8 mouse cellular contexts compared by ENCODE assay signal in the genomic region with DNA sequence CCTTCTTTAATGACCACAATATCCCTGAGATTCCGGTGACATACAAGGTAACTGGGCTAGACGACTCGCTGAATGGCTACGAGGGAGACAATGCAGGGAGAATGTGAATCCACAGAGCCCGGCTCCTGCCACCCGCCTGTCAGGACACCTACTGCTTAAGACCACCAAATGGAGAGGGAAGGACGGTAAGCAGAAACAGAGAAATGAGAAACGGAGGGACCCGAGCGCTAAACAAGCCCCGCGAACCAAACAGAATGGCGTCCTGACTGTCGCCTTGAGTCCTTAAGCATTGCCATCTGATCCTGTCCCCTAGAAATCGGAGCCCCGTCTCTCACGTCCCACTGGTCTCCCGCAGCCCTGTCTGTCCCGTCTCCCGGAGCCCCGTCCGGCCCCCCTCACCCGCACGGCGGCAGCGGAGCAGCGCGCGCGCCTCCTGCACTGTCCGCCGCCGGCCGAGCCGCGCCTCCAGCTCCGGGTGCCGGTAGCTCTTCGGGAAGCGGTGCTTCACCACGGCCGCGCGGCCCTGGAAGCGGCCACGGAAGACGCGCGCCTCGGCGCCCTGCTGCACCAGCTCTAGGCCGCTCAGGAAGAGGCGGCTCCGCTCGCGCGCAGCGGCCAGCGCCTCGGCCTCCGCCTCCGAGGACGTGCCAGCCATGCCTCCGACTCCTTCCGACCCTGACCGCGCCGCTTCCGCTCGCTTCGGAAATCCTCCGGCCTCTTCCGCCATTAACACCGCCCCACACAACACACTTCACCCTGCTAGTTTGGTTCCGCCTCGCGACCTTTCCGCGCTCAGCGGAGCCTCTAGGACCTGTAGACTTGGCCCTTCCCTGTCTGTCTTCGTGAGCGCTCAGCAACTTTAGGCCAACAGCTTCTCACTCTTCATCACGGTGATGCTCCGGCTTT. TPM values are rescaled to one million over a fixed set of nuclear protein-coding genes. Genes with fewer than 3 reads are reported as not detected.
DNase-seq lines count a peak whose midpoint lies in the region; ATAC-seq and TF ChIP-seq lines count a peak whose summit lies in the region.

A gene (minus strand): TSS at position 677 of the 906 bp plus-strand sequence.

- peaks cover 6% of the 10 kb centered on the region for H3K36me3 ChIP-seq in lung, embryonic 16.5 days (ENCODE audit: control insufficient read depth, insufficient read depth, low read length)
- H3K36me3 ChIP-seq in thymus, adult 2 months (ENCODE audit: control insufficient read depth, insufficient read depth, low read length) = no peaks in the 10 kb centered on the region; the same call in 1 of the 2 replicates

- H3K27ac ChIP-seq in lung, embryonic 16.5 days (ENCODE audit: low read length) = peak within 1 kb of the TSS; percentile 67
- no peak within 1 kb of the TSS for H3K27ac ChIP-seq in thymus, adult 2 months (ENCODE audit: control insufficient read depth, insufficient read depth, low read length)

- peak within 1 kb of the TSS; percentile 88 for H3K4me2 ChIP-seq in lung, embryonic 16.5 days (ENCODE audit: low read depth, low read length)

- peak within 1 kb of the TSS; percentile 71 for H3K4me3 ChIP-seq in lung, embryonic 16.5 days (ENCODE audit: low read length)
- H3K4me3 ChIP-seq in thymus, adult 2 months (ENCODE audit: control insufficient read depth, insufficient read depth, low read length) = peak within 1 kb of the TSS; percentile 71

- no peak for TF ChIP-seq POLR2A in thymus, adult 2 months (IDR thresholded peaks at IDR 0.05; ENCODE audit: control insufficient read depth, extremely low read depth, insufficient read depth, low read length, poor library complexity)

- under 1% methylated on average over 68 of the region's 84 CpGs for WGBS in lung, embryonic 16.5 days
- under 1% methylated on average over 84 of the region's 84 CpGs for WGBS in thymus, adult 2 months

- DNase-seq in MN1 (ENCODE audit: low spot score) = peak; percentile 89
- DNase-seq in cerebellum, adult 8-10 months = peak; percentile 80
- DNase-seq in forelimb bud, embryonic 11.5 days (ENCODE audit: low read depth, low spot score) = peak; percentile 54
- peak; percentile 85 for DNase-seq in heart, postnatal 4 days
- DNase-seq in layer of hippocampus, adult 8-10 months (ENCODE audit: low spot score in 2 of 2) = peak; percentile 72 to 81
- DNase-seq in ovary, adult 18-20 months (ENCODE audit: low spot score) = peak; percentile 66
- DNase-seq in thymus, adult 2 months = peak; percentile 75

- H3K27me3 ChIP-seq in lung, embryonic 16.5 days (ENCODE audit: control insufficient read depth, insufficient read depth, low read depth, low read length) = no peaks in the 10 kb centered on the region
- H3K27me3 ChIP-seq in thymus, adult 2 months (ENCODE audit: control insufficient read depth, insufficient read depth, low read length) = no peaks in the 10 kb centered on the region

- H3K9ac ChIP-seq in lung, embryonic 16.5 days (ENCODE audit: low read length) = peak within 1 kb of the TSS; percentile 80

- H3K4me1 ChIP-seq in lung, embryonic 16.5 days (replicated peaks; ENCODE audit: control insufficient read depth, insufficient read depth, low read length) = peaks cover 10% of the 10 kb centered on the region
- H3K4me1 ChIP-seq in thymus, adult 2 months (replicated peaks; ENCODE audit: control insufficient read depth, insufficient read depth, low read length) = peaks cover 9% of the 10 kb centered on the region

- TF ChIP-seq CTCF in thymus, adult 2 months (IDR thresholded peaks at IDR 0.05; ENCODE audit: borderline replicate concordance, control insufficient read depth, extremely low read depth, insufficient read depth, low read length, poor library complexity) = no peak

- ATAC-seq in lung, embryonic 16.5 days (ENCODE audit: low read depth) = peak; percentile 93

- no peaks in the 10 kb centered on the region for H3K9me3 ChIP-seq in lung, embryonic 16.5 days (ENCODE audit: control insufficient read depth, low read length)

RNA-seq across cellular contexts. Expression of the gene that starts here (rescaled TPM):
- total RNA-seq in heart, postnatal 4 days (2021) = 10 to 100 TPM; 10.4 to 12.2 TPM
- total RNA-seq in layer of hippocampus, adult 8-10 months (2022) = 10 to 100 TPM; 17.5 to 22.6 (median 20.5) TPM
- 29.4 and 30.6 TPM in 2 replicates for polyA plus RNA-seq in lung, embryonic 16.5 days (2015; fragmentation: Nextera tagmentation; extraction: Ambion mirVana)
- 32.2 and 34.8 TPM in 2 replicates for polyA plus RNA-seq in thymus, adult 2 months (2012; rRNA removed)
